Mouse (Mus musculus) testis, adult 2 months (tissue): ENCODE results near the gene Prkab1.

Source experiments
- CTCF ChIP-seq: fragments of 200-500 bp; IDR thresholded peaks from 2 replicates; pipeline ENCODE4 v1.5.1; 2012; ENCODE audit warnings: low read depth, mild to moderate bottlenecking, inconsistent platforms, low read length, moderate library complexity; ENCODE audit not compliant: control insufficient read depth, insufficient read depth, insufficient replicate concordance
- POLR2A ChIP-seq: fragments of 200-500 bp; IDR thresholded peaks from 2 replicates; pipeline ENCODE4 v1.6.1; 2012; ENCODE audit warnings: low read depth, mild to moderate bottlenecking, inconsistent platforms, low read length, moderate library complexity; ENCODE audit not compliant: control insufficient read depth

- TF ChIP-seq CTCF: no peak
- no peak for TF ChIP-seq POLR2A
These were observed 32.6 kb downstream of the Prkab1 start for GRCm38 (mm10) chr5:115991717-115992116.
